Mouse (Mus musculus) olfactory bulb, adult 2 months (tissue): ENCODE measurements at regions not wholly inside any gene's neighbourhood (a gene's known extent, or its start where the extent isn't known, plus 50 kb on each side); places are given as distances from the start of the nearest gene placed in this dataset.

ENCODE experiments used
- CTCF ChIP-seq: fragments of 200-500 bp; IDR thresholded peaks from 2 replicates; pipeline ENCODE4 v1.5.1; 2012; ENCODE audit warnings: low read depth, mild to moderate bottlenecking, low read length, moderate library complexity; ENCODE audit not compliant: insufficient read depth
- POLR2A ChIP-seq: fragments of 200-500 bp; IDR thresholded peaks from 2 replicates; pipeline ENCODE4 v1.6.1; 2012; ENCODE audit warnings: mild to moderate bottlenecking, low read depth, low read length, moderate library complexity; ENCODE audit not compliant: insufficient read depth

- no peak for TF ChIP-seq CTCF
- no peak for TF ChIP-seq POLR2A
These were observed 688.1 kb downstream of the Gm826 start for GRCm38 (mm10) chr2:159645861-159646260.
